Mouse (Mus musculus): Measurements from ENCODE around the gene 1700029F12Rik. TPM values are rescaled to one million over a fixed set of nuclear protein-coding genes. Genes with fewer than 3 reads are reported as not detected.

The 1700029F12Rik gene
- polyA plus RNA-seq (2015; fragmentation: Nextera tagmentation; extraction: Ambion mirVana), result not detected in 2 replicates

DNA sequence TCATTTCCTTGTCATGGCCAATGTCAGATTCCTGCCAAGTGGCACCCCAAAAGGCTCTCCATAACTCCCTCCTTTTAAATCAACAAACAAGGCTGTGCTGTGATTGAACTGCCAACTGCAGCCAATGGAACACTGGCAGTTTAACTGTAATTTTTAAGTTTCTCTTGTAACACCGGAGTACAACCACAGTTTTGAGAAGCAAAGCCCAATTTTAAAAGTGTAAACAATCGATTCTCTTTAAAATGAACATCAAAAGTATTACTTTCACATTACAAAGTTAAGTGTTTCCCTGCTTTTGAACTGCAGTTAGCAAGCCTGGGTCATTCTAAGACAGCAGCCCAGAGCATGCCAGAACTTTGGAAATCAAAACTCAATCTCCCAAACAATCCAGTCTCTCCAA lies at the start of gene 1700029F12Rik:
Gene 1700029F12Rik (minus strand): TSS at position 101 of the 400 bp plus-strand sequence.
- H3K27ac ChIP-seq (replicated peaks), result no peak within 1 kb of the TSS
- H3K4me3 ChIP-seq, result no peak within 1 kb of the TSS
- H3K9me3 ChIP-seq, result no peaks in the 10 kb centered on the region
- 90% methylated on average over 2 of the region's 2 CpGs for WGBS
- H3K4me1 ChIP-seq (replicated peaks), result no peaks in the 10 kb centered on the region
- H3K9ac ChIP-seq, result no peak within 1 kb of the TSS
- no peaks in the 10 kb centered on the region for H3K36me3 ChIP-seq
- H3K27me3 ChIP-seq, result no peaks in the 10 kb centered on the region
- no peak within 1 kb of the TSS for H3K4me2 ChIP-seq
- ATAC-seq (ENCODE audit: low read depth), result no peak

DNA sequence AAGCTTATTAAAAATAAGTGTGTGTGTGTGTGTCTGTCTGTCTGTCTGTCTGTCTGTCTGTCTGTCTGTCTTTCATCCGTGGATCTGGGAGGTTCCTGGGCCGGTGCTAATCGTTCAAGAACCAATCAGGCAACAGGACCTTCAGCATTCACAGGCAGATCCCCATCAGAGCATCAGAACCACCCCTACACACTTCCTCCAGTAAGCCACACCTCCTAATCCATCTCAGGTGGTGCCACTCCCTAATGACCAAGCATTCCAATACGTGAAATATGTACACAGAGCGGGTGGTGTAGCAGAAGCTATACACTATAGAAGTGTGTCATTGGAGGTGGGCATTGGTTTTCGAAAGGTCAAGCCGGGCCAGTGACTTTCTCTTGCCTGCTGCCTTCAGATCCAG lies 48.3 kb upstream of the 1700029F12Rik start:
- no peaks in the 10 kb centered on the region for H3K36me3 ChIP-seq
- no peak for ATAC-seq (ENCODE audit: low read depth)
- H3K9ac ChIP-seq, result no peak overlapping the region
- H3K4me1 ChIP-seq (replicated peaks), result no peaks in the 10 kb centered on the region
- no peak overlapping the region for H3K27ac ChIP-seq (replicated peaks)
- H3K4me3 ChIP-seq, result no peak overlapping the region
- H3K4me2 ChIP-seq, result no peak overlapping the region
- no peaks in the 10 kb centered on the region for H3K9me3 ChIP-seq
- WGBS, result 95% methylated on average over 7 of the region's 7 CpGs
- H3K27me3 ChIP-seq, result no peaks in the 10 kb centered on the region

DNA sequence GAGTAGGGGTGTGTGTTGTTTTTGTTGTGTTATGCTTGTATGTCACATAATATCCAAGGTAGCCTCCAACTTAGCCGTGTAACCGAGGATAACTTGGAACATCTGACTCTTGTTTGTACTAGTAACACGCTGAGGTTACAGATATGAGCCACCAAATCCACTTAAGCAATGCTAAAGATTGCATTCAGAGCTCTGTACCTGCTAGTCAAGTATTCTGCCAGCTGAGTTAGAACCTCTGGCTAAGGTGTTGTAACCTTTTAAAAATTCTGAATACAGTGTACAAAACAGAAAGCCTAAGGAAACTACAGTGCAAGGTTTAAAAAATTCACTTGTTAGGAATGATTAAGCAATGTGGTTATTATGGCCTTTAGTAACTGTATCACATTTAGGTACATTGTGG lies 46.5 kb upstream of the 1700029F12Rik start:
- WGBS, result 90% methylated on average over 3 of the region's 3 CpGs
- H3K27me3 ChIP-seq, result no peaks in the 10 kb centered on the region
- H3K9ac ChIP-seq, result no peak overlapping the region
- H3K36me3 ChIP-seq, result no peaks in the 10 kb centered on the region
- ATAC-seq (ENCODE audit: low read depth), result no peak
- H3K4me2 ChIP-seq, result no peak overlapping the region
- H3K27ac ChIP-seq (replicated peaks), result no peak overlapping the region
- H3K4me3 ChIP-seq, result no peak overlapping the region
- no peaks in the 10 kb centered on the region for H3K4me1 ChIP-seq (replicated peaks)
- no peaks in the 10 kb centered on the region for H3K9me3 ChIP-seq

DNA sequence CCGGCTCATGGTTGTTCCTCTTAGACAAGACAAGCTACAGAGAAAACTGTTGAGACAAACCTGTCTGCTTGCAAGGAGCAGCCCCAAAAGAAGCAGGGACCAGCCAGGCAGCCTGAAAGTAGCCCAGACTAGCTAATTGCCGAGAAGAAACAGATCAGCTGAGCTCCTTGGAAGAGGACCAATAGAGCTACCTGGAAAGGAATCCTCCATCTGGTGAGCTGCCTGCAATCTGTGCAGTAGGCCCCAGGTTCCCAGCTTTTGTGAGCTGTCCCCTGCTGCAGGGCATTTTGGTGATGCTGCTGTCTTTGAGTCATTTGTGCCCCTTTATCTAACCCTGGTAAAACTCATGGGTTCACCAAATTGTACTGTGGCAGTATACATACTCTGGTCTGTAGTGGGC lies 46.0 kb upstream of the 1700029F12Rik start:
- Histone ChIP-seq H3K36me3 (no peaks in the 10 kb centered on the region), H3K27me3 (no peaks in the 10 kb centered on the region), H3K9ac (no peak overlapping the region), H3K4me2 (no peak overlapping the region), H3K27ac (replicated peaks) (no peak overlapping the region), H3K4me1 (replicated peaks) (no peaks in the 10 kb centered on the region), H3K4me3 (no peak overlapping the region), H3K9me3 (no peaks in the 10 kb centered on the region)
- 84% methylated on average over 2 of the region's 2 CpGs for WGBS
- no peak for ATAC-seq (ENCODE audit: low read depth)

DNA sequence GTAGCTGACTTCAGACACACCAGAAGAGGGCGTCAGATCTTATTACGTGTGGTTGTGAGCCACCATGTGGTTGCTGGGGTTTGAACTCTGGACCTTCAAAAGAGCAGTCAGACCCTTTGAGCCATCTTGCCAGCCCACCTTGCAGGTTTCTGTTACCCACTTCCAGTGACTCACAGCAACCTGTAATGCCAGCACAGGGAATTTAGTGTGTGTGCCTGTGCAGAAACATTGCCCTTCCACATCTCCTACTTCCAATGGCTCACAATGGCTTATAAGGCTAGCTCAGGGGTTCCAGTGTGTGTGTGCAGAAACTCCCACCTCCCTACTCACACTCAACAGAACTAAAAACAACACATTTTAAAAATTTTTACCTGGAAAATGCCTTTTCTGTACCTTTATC lies 43.4 kb upstream of the 1700029F12Rik start:
- 92% methylated on average over 2 of the region's 2 CpGs for WGBS

DNA sequence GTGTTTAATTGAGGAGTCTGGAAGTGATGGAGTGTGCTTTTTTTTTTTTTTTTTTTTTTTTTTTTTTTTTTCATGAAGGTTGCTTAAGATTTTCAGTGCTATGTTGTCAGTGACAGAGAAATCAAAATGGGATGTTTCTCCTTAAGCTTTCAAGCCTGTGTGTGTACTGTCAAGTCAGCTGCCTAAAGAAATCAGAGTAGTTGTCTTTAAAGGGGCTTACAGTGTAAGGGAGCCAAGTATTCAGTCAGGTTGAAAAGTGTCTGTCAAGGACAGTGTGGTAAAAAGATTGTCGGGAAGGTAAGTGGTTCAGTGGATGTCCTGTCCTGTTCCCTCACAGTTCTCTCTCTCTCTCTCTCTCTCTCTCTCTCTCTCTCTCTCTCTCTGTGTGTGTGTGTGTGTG lies 39.3 kb upstream of the 1700029F12Rik start:
- H3K27me3 ChIP-seq, result peaks cover 6% of the 10 kb centered on the region; the same call in 1 of the 2 replicates
- peaks cover 18% of the 10 kb centered on the region for H3K4me1 ChIP-seq (replicated peaks)
- no peak overlapping the region for H3K4me3 ChIP-seq
- H3K4me2 ChIP-seq, result peak overlapping the region; percentile 74
- ATAC-seq (ENCODE audit: low read depth), result no peak
- no peaks in the 10 kb centered on the region for H3K36me3 ChIP-seq
- WGBS, result 79% methylated on average over 1 of the region's 1 CpGs
- no peak overlapping the region for H3K27ac ChIP-seq (replicated peaks)
- H3K9me3 ChIP-seq, result no peaks in the 10 kb centered on the region
- no peak overlapping the region for H3K9ac ChIP-seq

More for the DNA sequence above, 43.4 kb upstream of the 1700029F12Rik start:
- no peak overlapping the region for H3K9ac ChIP-seq
- peaks cover 13% of the 10 kb centered on the region for H3K4me1 ChIP-seq (replicated peaks)
- no peaks in the 10 kb centered on the region for H3K36me3 ChIP-seq
- no peaks in the 10 kb centered on the region for H3K9me3 ChIP-seq
- H3K27me3 ChIP-seq, result no peaks in the 10 kb centered on the region
- H3K4me3 ChIP-seq, result no peak overlapping the region
- ATAC-seq (ENCODE audit: low read depth), result no peak
- H3K27ac ChIP-seq (replicated peaks), result no peak overlapping the region
- no peak overlapping the region for H3K4me2 ChIP-seq

DNA sequence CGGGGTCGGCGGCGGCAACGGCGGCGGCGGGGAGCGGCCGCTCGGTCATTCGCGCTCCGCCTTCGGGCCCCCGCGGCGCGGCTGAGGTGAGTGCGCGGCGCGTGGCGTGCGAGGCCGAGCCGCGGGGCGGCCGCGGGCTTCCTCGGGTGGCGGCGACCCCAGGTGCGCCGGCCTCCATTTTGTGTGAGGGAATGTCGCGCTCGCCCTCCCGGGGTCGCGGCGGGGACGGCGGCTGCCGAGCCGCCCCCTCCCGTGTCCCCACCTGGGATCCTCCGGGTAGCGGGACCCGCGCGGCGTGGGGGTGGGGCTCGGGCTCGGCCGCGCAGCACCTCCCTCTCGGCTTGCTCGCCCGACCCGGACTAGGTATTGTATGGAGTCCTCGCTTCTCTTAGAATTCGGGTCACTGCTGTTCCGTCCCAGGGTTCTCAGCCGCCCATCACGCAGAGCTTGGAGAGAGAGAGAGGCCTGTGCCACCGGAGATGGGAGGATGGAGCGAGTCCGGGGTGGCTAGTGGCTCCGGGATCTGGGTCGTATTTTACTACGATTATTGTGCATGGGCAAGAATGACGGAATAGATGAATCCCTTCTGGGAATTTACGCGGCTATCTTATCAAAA lies 37.6 kb upstream of the 1700029F12Rik start:
- H3K4me1 ChIP-seq (replicated peaks), result peaks cover 18% of the 10 kb centered on the region
- WGBS, result under 1% methylated on average over 62 of the region's 76 CpGs
- peak overlapping the region; percentile 86 for H3K9ac ChIP-seq
- no peaks in the 10 kb centered on the region for H3K36me3 ChIP-seq
- H3K4me2 ChIP-seq, result peak overlapping the region; percentile 74
- peak; percentile 85 for ATAC-seq (ENCODE audit: low read depth)
- H3K9me3 ChIP-seq, result no peaks in the 10 kb centered on the region
- H3K27me3 ChIP-seq, result peaks cover 6% of the 10 kb centered on the region; the same call in 1 of the 2 replicates
- peak overlapping the region; percentile 94 for H3K27ac ChIP-seq (replicated peaks)
- peak overlapping the region; percentile 83 for H3K4me3 ChIP-seq

DNA sequence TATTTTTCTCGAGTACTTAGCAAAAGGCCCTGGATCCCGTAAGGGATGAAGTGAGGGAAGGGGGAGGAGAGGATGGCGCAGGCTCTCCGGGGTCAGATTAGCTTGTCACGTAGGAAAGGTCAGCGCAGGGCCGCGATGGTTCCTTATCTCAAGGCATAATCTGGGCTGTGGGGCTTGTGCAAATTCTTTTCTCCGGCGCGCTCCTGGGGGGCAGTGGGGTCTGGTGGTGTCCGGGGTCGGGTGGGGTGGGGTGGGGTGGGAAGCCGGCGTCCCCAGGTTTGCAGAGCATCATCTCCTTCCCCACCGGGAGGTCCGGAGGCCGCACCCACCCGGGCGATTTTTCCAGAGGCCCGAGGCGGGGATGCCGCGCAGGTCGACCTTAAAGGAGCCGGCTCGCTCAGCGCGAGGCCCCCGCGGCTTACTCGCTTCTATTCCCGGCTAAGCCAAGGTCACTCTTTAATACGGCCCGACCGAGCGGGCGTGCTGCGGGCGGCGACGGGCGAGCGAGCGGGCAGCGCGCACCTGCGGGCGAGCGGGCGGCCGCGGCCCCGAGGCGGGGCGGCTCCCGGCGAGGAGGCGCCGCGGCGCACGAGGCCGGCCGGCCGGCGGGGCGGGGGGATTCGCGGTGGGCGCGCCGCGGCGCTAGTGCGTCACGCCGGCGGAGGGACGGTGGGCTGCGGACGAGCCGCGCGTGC lies 36.9 kb upstream of the 1700029F12Rik start:
- peaks cover 6% of the 10 kb centered on the region; the same call in 1 of the 2 replicates for H3K27me3 ChIP-seq
- H3K4me3 ChIP-seq, result peak overlapping the region; percentile 83
- under 1% methylated on average over 55 of the region's 85 CpGs for WGBS
- H3K9me3 ChIP-seq, result no peaks in the 10 kb centered on the region
- peaks cover 18% of the 10 kb centered on the region for H3K4me1 ChIP-seq (replicated peaks)
- H3K36me3 ChIP-seq, result no peaks in the 10 kb centered on the region
- peak overlapping the region; percentile 74 for H3K4me2 ChIP-seq
- peak overlapping the region; percentile 94 for H3K27ac ChIP-seq (replicated peaks)
- ATAC-seq (ENCODE audit: low read depth), result peak; percentile 89
- peak overlapping the region; percentile 86 for H3K9ac ChIP-seq

DNA sequence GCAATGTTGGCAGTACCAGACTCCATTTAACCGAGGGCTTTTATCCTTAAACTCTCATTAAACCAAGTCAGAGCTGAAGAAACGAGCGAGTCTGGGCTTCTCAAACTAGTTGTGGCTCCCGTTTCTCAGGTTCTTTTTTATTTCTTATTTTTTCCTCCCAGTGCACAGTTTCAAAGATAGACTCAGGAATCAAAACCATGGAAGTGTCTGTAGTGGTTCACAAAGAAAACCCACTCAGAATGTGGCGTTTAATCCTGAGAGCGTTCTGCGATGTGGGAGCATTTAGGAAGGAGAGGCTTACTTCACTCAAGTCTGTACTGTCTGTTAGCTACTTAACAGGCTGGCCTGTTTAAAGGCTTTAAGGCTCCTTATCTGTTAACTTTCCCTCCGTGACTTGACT lies 34.0 kb upstream of the 1700029F12Rik start:
- Histone ChIP-seq H3K4me2 (no peak overlapping the region), H3K27ac (replicated peaks) (no peak overlapping the region), H3K9ac (no peak overlapping the region), H3K4me1 (replicated peaks) (peaks cover 11% of the 10 kb centered on the region), H3K4me3 (no peak overlapping the region), H3K9me3 (no peaks in the 10 kb centered on the region), H3K36me3 (no peaks in the 10 kb centered on the region), H3K27me3 (peaks cover 6% of the 10 kb centered on the region; the same call in 1 of the 2 replicates)
- no peak for ATAC-seq (ENCODE audit: low read depth)
- 53% methylated on average over 8 of the region's 8 CpGs for WGBS

DNA sequence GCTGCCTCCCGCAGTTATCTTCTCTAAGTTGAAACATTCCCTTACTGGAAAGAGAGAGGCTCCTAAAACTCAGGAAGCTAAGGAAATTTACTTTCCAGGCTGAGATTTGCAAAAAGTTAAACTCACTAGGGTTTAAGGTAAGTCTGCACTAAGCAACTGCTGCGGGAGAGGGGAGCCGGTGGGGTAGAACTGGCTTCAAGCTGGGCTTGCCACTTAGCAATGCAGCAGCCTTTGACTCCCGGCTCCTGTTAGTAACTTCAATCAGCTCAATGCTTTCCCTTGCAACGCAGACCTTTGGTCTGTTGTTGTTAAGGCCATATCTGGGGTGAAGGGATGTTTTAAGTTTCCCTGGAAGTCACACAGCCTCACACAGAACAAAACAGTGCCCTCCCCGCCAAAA lies 33.5 kb upstream of the 1700029F12Rik start:
- Histone ChIP-seq H3K4me1 (replicated peaks) (peaks cover 7% of the 10 kb centered on the region; the same call in 1 of the 2 replicates), H3K9ac (no peak overlapping the region), H3K9me3 (no peaks in the 10 kb centered on the region), H3K27ac (replicated peaks) (no peak overlapping the region), H3K4me3 (no peak overlapping the region), H3K4me2 (no peak overlapping the region), H3K27me3 (peaks cover 6% of the 10 kb centered on the region; the same call in 1 of the 2 replicates), H3K36me3 (no peaks in the 10 kb centered on the region)
- WGBS, result 7% methylated on average over 6 of the region's 6 CpGs
- no peak for ATAC-seq (ENCODE audit: low read depth)

DNA sequence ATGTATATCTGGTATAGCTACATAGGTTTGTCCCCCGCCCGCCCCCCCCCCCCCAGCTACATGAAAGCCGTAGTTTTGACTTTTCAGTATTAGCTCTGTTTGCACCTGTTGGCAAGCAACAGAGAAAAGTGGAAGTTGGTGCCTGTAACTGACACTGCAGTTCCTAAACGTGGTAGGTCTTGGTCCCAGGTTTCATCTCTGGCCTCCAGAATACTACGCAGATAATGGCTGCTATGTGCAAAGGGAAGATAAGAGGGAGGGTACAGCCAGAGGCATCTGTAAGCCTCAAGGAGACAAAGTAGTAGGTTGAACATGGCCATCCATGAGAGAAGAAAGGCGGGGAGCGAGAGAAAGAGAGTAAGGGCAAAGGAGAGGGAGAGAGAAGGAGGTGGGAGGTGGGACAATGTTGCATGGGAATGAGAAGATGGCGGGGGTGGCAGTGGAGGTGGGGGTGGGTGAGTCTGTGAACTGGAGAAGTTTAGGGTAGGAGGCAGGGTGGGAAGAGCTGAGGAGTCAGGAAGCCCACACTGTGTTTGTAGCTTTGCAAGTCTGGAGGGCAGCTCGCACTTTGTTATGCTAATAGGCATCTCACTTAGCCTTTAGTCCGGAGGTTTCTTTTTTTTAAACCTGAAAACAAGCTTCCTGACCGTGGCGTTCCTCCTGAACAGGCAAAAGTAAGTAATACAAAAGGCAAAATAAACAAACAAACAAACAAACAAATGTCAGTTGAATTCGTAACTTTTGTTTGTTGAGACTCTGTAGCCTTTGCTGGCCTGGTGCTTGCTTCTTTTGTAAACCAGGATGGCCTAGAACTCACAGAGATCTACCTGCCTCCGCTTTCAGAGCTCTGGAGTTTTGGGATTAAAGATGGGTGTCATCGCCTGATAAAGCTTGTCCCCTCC lies 32.7 kb upstream of the 1700029F12Rik start, which contains the start of gene Fam169a:
Gene Fam169a (plus strand): TSS at position 638 of the 902 bp plus-strand sequence.
- WGBS, result 39% methylated on average over 15 of the region's 15 CpGs
- H3K4me1 ChIP-seq (replicated peaks), result 0 out of 2 replicates have a peak, but pooled peaks cover under 1% of the 10 kb centered on the region
- no peaks in the 10 kb centered on the region for H3K9me3 ChIP-seq
- H3K4me2 ChIP-seq, result no peak within 1 kb of the TSS
- H3K4me3 ChIP-seq, result no peak within 1 kb of the TSS
- no peak for ATAC-seq (ENCODE audit: low read depth)
- H3K36me3 ChIP-seq, result no peaks in the 10 kb centered on the region
- no peak within 1 kb of the TSS for H3K9ac ChIP-seq
- H3K27ac ChIP-seq (replicated peaks), result no peak within 1 kb of the TSS
- peaks cover 6% of the 10 kb centered on the region; the same call in 1 of the 2 replicates for H3K27me3 ChIP-seq

All from neural tube, embryonic 13.5 days (tissue).